30 mouse cellular contexts compared by ENCODE assay signal in the genomic region with DNA sequence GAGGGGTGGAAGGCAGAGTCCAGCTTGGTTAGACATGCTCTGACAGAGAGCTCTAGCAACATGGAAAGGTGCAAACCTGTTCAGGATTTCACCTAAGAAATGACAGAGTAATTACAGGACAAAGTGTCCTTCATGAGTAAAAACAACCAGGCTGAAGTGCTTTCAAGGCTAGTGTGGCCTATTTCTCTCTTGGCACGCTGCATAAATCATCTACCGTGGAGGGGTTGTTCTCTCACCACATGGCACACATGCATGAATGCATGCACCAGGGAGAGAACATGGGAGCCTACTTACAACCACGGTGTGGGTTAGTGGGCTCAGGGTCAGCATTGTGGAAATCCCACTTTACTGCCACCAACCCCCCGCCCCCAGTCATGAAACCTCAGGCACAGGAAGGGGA.
A peak's percentile ranks its signal among the peaks of the same experiment; 100 is the strongest.
DNase-seq lines count a peak whose midpoint lies in the region; ATAC-seq lines count a peak whose summit lies in the region.
"Had no signal": no experiment of that assay in that cellular context is flagged by ENCODE, and none has a peak within 500 bp of the region (broad histone marks: within the 10 kb centered on the region; RNA-seq: fewer than 3 reads in every experiment).

No protein-coding gene starts in this region.

- no peak overlapping the region for H3K9ac ChIP-seq in midbrain, embryonic 11.5 days (ENCODE audit: low read length)
- H3K9ac ChIP-seq in midbrain, embryonic 14.5 days (replicated peaks; ENCODE audit: low read length): no peak overlapping the region
- H3K9ac ChIP-seq: embryonic facial prominence, embryonic 13.5 days; forebrain, embryonic 15.5 days; heart, embryonic 13.5 days; hindbrain, embryonic 15.5 days; liver, embryonic 14.5 days; midbrain, embryonic 12.5 days; neural tube, embryonic 12.5 days had no signal

- H3K4me2 ChIP-seq in midbrain, embryonic 11.5 days: no peak overlapping the region
- no peak overlapping the region for H3K4me2 ChIP-seq in midbrain, embryonic 14.5 days (ENCODE audit: low read length)
- H3K4me2 ChIP-seq: embryonic facial prominence, embryonic 13.5 days; forebrain, embryonic 15.5 days; heart, embryonic 13.5 days; hindbrain, embryonic 15.5 days; midbrain, embryonic 12.5 days; neural tube, embryonic 12.5 days had no signal

- no peak overlapping the region for H3K4me3 ChIP-seq in midbrain, embryonic 11.5 days (ENCODE audit: low read depth, low read length)
- H3K4me3 ChIP-seq in midbrain, embryonic 14.5 days (replicated peaks; ENCODE audit: low read depth, low read length): no peak overlapping the region
- H3K4me3 ChIP-seq: embryonic facial prominence, embryonic 13.5 days; forebrain, embryonic 10.5 days; forebrain, embryonic 15.5 days; heart, adult 2 months; heart, embryonic 13.5 days; hindbrain, embryonic 15.5 days; midbrain, embryonic 12.5 days; neural tube, embryonic 12.5 days had no signal

- no peaks in the 10 kb centered on the region for H3K9me3 ChIP-seq in midbrain, embryonic 11.5 days (ENCODE audit: control insufficient read depth, low read length)
- no peaks in the 10 kb centered on the region for H3K9me3 ChIP-seq in midbrain, embryonic 14.5 days (ENCODE audit: control insufficient read depth, low read length)
- H3K9me3 ChIP-seq: embryonic facial prominence, embryonic 13.5 days; forebrain, embryonic 10.5 days; forebrain, embryonic 15.5 days; heart, embryonic 13.5 days; hindbrain, embryonic 15.5 days; midbrain, embryonic 12.5 days; neural tube, embryonic 12.5 days had no signal

- no peaks in the 10 kb centered on the region for H3K36me3 ChIP-seq in midbrain, embryonic 11.5 days (ENCODE audit: control insufficient read depth, insufficient read depth, low read length)
- no peaks in the 10 kb centered on the region for H3K36me3 ChIP-seq in midbrain, embryonic 14.5 days (ENCODE audit: control insufficient read depth, insufficient read depth, low read length)
- H3K36me3 ChIP-seq: embryonic facial prominence, embryonic 13.5 days; forebrain, embryonic 10.5 days; forebrain, embryonic 15.5 days; heart, embryonic 13.5 days; hindbrain, embryonic 15.5 days; midbrain, embryonic 12.5 days; neural tube, embryonic 12.5 days had no signal

- ATAC-seq in midbrain, embryonic 11.5 days (ENCODE audit: low FRiP score): no peak
- ATAC-seq in midbrain, embryonic 14.5 days (ENCODE audit: low FRiP score, low TSS enrichment): no peak
- ATAC-seq: forebrain, embryonic 15.5 days; Patski had no signal

- H3K4me1 ChIP-seq in midbrain, embryonic 11.5 days (ENCODE audit: control insufficient read depth, insufficient read depth, low read length): no peaks in the 10 kb centered on the region
- no peaks in the 10 kb centered on the region for H3K4me1 ChIP-seq in midbrain, embryonic 14.5 days (ENCODE audit: control insufficient read depth, insufficient read depth, low read length)
- H3K4me1 ChIP-seq: forebrain, embryonic 10.5 days; forebrain, embryonic 15.5 days; heart, embryonic 13.5 days; hindbrain, embryonic 15.5 days; midbrain, embryonic 12.5 days; neural tube, embryonic 12.5 days had no signal

- 89% methylated on average over 4 of the region's 4 CpGs for WGBS in midbrain, embryonic 11.5 days
- WGBS in midbrain, embryonic 14.5 days: 84% methylated on average over 4 of the region's 4 CpGs

- H3K27me3 ChIP-seq in midbrain, embryonic 11.5 days (ENCODE audit: control insufficient read depth, insufficient read depth, low read length): no peaks in the 10 kb centered on the region
- no peaks in the 10 kb centered on the region for H3K27me3 ChIP-seq in midbrain, embryonic 14.5 days (ENCODE audit: control insufficient read depth, insufficient read depth, low read length)
- H3K27me3 ChIP-seq: embryonic facial prominence, embryonic 13.5 days; forebrain, embryonic 15.5 days; heart, embryonic 13.5 days; hindbrain, embryonic 15.5 days; midbrain, embryonic 12.5 days; neural tube, embryonic 12.5 days; Patski had no signal

- peak; percentile 4 to 11 for DNase-seq in cerebellum, postnatal 14 days
- no peak for DNase-seq in cerebellum, postnatal 4 days (ENCODE audit: low spot score in 2 of 2)
- DNase-seq in midbrain, embryonic 11.5 days (ENCODE audit: low spot score, missing footprints): peak; percentile 59
- no peak for DNase-seq in midbrain, embryonic 14.5 days
- peak; percentile 27 for DNase-seq in adrenal gland, postnatal 10 days
- no peak for DNase-seq in kidney, adult 9 months
- no peak for DNase-seq in ovary, postnatal 14 days (ENCODE audit: low spot score)
- DNase-seq: cerebellum, adult 18-20 months; cerebellum, postnatal 36 days; gastrocnemius, postnatal 25 days; heart, adult 2 months; heart, postnatal 10 days; kidney, adult 18-20 months; kidney, postnatal 4 days; layer of hippocampus, postnatal 36 days; liver; lung, adult 2 months; lung, postnatal 14 days; thymus, adult 2 months; thymus, postnatal 36 days had no signal

- no peak overlapping the region for H3K27ac ChIP-seq in midbrain, embryonic 11.5 days (ENCODE audit: low read depth, low read length)
- H3K27ac ChIP-seq in midbrain, embryonic 14.5 days (replicated peaks; ENCODE audit: low read depth, low read length): no peak overlapping the region
- H3K27ac ChIP-seq: embryonic facial prominence, embryonic 13.5 days; forebrain, embryonic 10.5 days; forebrain, embryonic 15.5 days; heart, adult 2 months; heart, embryonic 13.5 days; hindbrain, embryonic 15.5 days; kidney, postnatal 0 days; liver, embryonic 14.5 days; midbrain, embryonic 12.5 days; neural tube, embryonic 12.5 days had no signal

Comparison
In these comparisons a context has a peak if more than half of its experiments do, and no peak if none do; other contexts are left out.
1. DNase-seq: peak in cerebellum, postnatal 14 days (2 of 2), midbrain, embryonic 11.5 days (single experiment) and adrenal gland, postnatal 10 days (single experiment); none in cerebellum, postnatal 4 days (0 of 2), midbrain, embryonic 14.5 days (single experiment), kidney, adult 9 months (single experiment) and ovary, postnatal 14 days (single experiment).